Mouse (Mus musculus): ENCODE results near the gene Sco1.

The Sco1 gene

GRCm38 (mm10) chr11:67114261-67114660, 61.8 kb downstream of the Sco1 start:
- DNase-seq (ENCODE audit: low read depth, low spot score), result no peak

DNA sequence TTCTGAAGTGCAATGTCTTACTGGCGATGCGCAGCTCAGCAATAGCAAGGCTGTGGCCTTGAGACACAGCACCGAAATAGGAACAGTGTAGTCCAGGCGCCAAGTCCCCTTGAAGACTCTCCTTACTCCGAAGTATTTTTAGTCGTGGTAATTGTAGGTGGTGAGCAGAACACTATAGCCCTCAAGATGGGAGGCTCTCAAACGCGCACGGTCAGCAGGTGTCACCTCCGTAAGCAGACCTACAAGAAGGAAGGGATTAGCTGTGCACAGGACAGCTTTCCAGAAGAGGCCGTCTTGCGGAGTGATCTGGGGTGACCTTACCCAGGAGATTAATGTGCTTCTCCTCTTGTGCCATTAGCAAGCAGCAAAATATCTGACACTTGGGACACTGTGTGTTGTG, 62.4 kb downstream of the Sco1 start:
- DNase-seq (ENCODE audit: low read depth, low spot score), result no peak

Measured in CD4-positive helper T cell, adult 2 months (primary cell).